Mouse (Mus musculus): ENCODE measurements at regions not wholly inside any gene's neighbourhood (a gene's known extent, or its start where the extent isn't known, plus 50 kb on each side); places are given as distances from the start of the nearest gene placed in this dataset.

DNA sequence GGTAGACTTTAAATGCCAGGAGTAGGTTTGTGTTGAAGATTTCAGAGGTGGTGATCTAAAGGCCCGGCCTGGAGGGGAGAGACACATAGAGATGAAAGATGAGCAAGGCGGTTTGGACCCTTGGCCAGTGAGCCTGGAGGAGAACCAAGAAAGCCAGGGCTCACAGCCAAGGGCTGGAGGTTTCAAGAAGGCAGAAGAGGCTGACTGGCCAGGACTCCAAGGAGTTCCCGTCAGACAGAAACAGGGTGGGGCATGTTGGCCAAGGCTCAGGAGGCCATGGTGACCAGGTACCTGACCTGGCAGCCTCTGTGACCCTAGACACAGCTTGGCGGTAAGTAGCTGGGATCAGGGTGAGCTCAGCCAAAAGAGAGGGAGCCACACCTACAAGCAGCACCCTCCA lies 159.3 kb upstream of the Spdye4c start:
- Histone ChIP-seq H3K36me3 (ENCODE audit: control insufficient read depth, insufficient read depth, low read length) (no peaks in the 10 kb centered on the region), H3K4me3 (ENCODE audit: low read length) (no peak overlapping the region)

DNA sequence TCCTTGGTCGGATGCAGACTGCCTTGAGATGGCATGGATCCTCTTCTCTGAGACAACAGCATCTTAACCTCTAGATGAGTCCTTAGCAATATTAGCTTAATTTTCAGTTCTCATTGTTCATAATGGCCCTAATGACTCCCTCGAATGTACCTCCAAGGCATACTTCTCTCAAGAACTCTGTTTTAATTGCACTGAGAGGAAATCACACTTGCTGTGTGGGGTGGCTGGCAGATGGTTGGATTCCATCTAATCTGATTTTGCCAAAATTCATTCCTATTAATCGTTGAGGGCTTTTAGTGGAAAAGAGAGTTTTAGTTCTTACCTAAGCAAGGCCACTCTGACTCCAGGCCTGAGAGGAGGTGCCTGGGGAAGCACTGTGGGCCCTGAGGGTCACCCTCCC lies 158.3 kb upstream of the Spdye4c start:
- H3K4me2 ChIP-seq (ENCODE audit: low read length): no peak overlapping the region
- H3K9me3 ChIP-seq (ENCODE audit: control insufficient read depth, low read length): no peaks in the 10 kb centered on the region
- 83% methylated on average over 3 of the region's 3 CpGs for WGBS
- no peaks in the 10 kb centered on the region for H3K27me3 ChIP-seq (replicated peaks; ENCODE audit: control insufficient read depth, insufficient read depth, low read length)
- H3K9ac ChIP-seq (ENCODE audit: low read depth, low read length): no peak overlapping the region
- no peak for ATAC-seq
- H3K27ac ChIP-seq (ENCODE audit: low read depth, low read length): no peak overlapping the region
- no peak overlapping the region for H3K4me3 ChIP-seq (ENCODE audit: low read length)
- no peaks in the 10 kb centered on the region for H3K4me1 ChIP-seq (ENCODE audit: control insufficient read depth, insufficient read depth, low read depth, low read length)
- no peaks in the 10 kb centered on the region for H3K36me3 ChIP-seq (ENCODE audit: control insufficient read depth, insufficient read depth, low read length)

More for the DNA sequence above, 159.3 kb upstream of the Spdye4c start:
- Histone ChIP-seq H3K27ac (ENCODE audit: low read depth, low read length) (no peak overlapping the region), H3K9ac (ENCODE audit: low read depth, low read length) (no peak overlapping the region), H3K4me2 (ENCODE audit: low read length) (no peak overlapping the region), H3K4me1 (ENCODE audit: control insufficient read depth, insufficient read depth, low read depth, low read length) (no peaks in the 10 kb centered on the region), H3K9me3 (ENCODE audit: control insufficient read depth, low read length) (no peaks in the 10 kb centered on the region), H3K27me3 (replicated peaks; ENCODE audit: control insufficient read depth, insufficient read depth, low read length) (no peaks in the 10 kb centered on the region)
- 83% methylated on average over 4 of the region's 4 CpGs for WGBS
- ATAC-seq: no peak

GRCm38 (mm10) chr2:128433553-128434081 lies 157.4 kb upstream of the Spdye4c start:
- H3K36me3 ChIP-seq (ENCODE audit: control insufficient read depth, insufficient read depth, low read length): no peaks in the 10 kb centered on the region
- no peak overlapping the region for H3K9ac ChIP-seq (ENCODE audit: low read depth, low read length)
- H3K9me3 ChIP-seq (ENCODE audit: control insufficient read depth, low read length): no peaks in the 10 kb centered on the region
- no peak overlapping the region for H3K27ac ChIP-seq (ENCODE audit: low read depth, low read length)
- H3K4me3 ChIP-seq (ENCODE audit: low read length): no peak overlapping the region
- WGBS: 93% methylated on average over 9 of the region's 9 CpGs
- H3K4me2 ChIP-seq (ENCODE audit: low read length): no peak overlapping the region
- no peaks in the 10 kb centered on the region for H3K4me1 ChIP-seq (ENCODE audit: control insufficient read depth, insufficient read depth, low read depth, low read length)
- no peak for ATAC-seq
- no peaks in the 10 kb centered on the region for H3K27me3 ChIP-seq (replicated peaks; ENCODE audit: control insufficient read depth, insufficient read depth, low read length)

DNA sequence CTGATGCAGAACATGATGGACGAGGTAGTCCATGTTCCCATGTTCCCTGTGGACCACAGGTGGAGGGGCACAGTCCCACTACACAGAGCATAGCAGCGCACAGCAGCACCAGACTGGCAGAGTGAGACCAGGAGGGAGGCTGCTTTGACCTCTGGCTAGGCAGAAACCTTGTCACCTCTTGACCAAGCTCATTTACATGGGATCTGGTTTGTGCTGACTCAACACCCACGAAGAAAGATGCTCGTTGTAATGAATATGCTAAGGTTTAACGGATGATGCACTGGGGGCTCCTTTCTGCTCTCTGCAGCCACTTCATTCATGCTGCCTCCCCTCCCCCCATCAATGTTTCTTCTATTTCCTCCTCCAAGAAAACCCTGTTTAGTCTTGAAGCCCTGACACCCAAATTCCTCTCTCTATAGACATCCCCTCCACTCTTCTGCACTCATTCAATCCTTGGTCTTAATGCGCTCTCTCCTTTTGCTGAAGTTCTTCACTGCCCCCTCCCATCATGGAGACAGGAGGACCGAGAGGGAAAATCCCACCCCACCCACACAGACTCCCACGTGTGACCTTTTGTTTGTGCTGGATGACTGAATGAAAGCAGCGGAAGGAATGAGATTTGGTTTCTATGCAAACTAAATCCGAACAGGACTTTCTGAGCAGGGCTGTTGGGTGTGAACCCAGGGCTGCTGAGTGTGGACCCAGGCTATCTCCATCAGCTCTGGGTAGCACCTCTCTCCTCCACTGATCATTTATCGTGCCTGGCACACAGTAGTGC lies 156.6 kb upstream of the Spdye4c start:
- Histone ChIP-seq H3K9me3 (ENCODE audit: control insufficient read depth, low read length) (no peaks in the 10 kb centered on the region), H3K4me1 (ENCODE audit: control insufficient read depth, insufficient read depth, low read depth, low read length) (no peaks in the 10 kb centered on the region), H3K9ac (ENCODE audit: low read depth, low read length) (no peak overlapping the region), H3K4me3 (ENCODE audit: low read length) (no peak overlapping the region), H3K27ac (ENCODE audit: low read depth, low read length) (no peak overlapping the region), H3K36me3 (ENCODE audit: control insufficient read depth, insufficient read depth, low read length) (no peaks in the 10 kb centered on the region), H3K4me2 (ENCODE audit: low read length) (no peak overlapping the region), H3K27me3 (replicated peaks; ENCODE audit: control insufficient read depth, insufficient read depth, low read length) (no peaks in the 10 kb centered on the region)
- WGBS: 52% methylated on average over 11 of the region's 11 CpGs
- ATAC-seq: no peak

DNA sequence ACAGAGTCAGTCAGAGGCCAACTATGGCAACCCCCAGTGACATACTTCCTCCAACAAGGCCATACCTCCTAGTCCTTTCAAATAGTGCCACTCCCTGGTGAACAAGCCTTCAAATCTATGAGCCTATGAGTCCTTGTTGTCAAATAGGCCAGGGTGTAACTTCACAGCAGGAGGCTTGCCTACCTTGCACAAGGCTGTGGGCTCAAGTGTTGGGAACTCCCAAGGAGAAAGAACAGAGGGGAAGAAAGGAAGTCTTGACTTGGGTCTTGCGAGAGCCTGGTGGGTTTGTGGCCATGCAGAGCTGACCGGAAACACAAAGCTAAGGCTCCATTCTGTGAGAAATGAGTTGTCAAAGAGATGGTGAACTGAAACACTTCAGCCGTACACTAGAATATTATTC lies 154.6 kb upstream of the Spdye4c start:
- no peak for ATAC-seq
- H3K36me3 ChIP-seq (ENCODE audit: control insufficient read depth, insufficient read depth, low read length): no peaks in the 10 kb centered on the region
- no peak overlapping the region for H3K4me2 ChIP-seq (ENCODE audit: low read length)
- 94% methylated on average over 3 of the region's 3 CpGs for WGBS
- H3K27ac ChIP-seq (ENCODE audit: low read depth, low read length): no peak overlapping the region
- no peaks in the 10 kb centered on the region for H3K4me1 ChIP-seq (ENCODE audit: control insufficient read depth, insufficient read depth, low read depth, low read length)
- H3K9me3 ChIP-seq (ENCODE audit: control insufficient read depth, low read length): no peaks in the 10 kb centered on the region
- H3K4me3 ChIP-seq (ENCODE audit: low read length): no peak overlapping the region
- H3K27me3 ChIP-seq (replicated peaks; ENCODE audit: control insufficient read depth, insufficient read depth, low read length): no peaks in the 10 kb centered on the region
- no peak overlapping the region for H3K9ac ChIP-seq (ENCODE audit: low read depth, low read length)

GRCm38 (mm10) chr2:128437698-128438097 lies 153.3 kb upstream of the Spdye4c start:
- H3K4me1 ChIP-seq (ENCODE audit: control insufficient read depth, insufficient read depth, low read depth, low read length): no peaks in the 10 kb centered on the region
- 61% methylated on average over 7 of the region's 7 CpGs for WGBS

DNA sequence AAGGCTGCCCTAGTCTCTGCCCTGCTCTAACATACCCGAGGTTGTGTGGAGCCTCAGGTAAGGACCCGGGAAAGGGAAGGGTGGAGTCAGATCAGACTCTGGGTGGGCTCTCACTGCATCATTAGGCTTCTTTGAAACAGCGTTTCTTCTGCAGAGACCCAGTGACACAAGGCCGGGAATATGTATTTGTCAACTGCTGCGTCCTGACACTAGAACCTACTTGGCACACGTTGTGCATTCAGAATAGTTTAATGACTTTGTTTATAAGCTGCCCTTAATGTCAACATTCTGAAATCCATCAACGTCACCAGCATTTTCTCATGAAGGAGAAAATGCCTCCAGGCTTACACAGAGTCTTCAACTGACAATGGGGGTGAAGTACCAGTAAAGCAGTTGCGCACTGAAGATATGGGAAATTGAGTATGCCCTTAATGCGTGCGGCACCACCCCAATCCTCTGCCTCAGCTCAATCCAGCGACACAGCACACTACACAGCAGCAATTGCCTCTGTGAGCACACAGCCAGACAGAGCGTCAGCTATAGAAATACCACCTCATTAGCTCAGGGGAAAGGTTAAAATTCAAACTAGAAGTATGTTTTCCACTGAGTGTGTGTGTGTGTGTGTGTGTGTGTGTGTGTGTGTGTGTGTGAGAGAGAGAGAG lies 152.7 kb upstream of the Spdye4c start:
- Histone ChIP-seq H3K4me3 (ENCODE audit: low read length) (no peak overlapping the region), H3K9ac (ENCODE audit: low read depth, low read length) (no peak overlapping the region), H3K4me1 (ENCODE audit: control insufficient read depth, insufficient read depth, low read depth, low read length) (no peaks in the 10 kb centered on the region), H3K36me3 (ENCODE audit: control insufficient read depth, insufficient read depth, low read length) (no peaks in the 10 kb centered on the region), H3K4me2 (ENCODE audit: low read length) (no peak overlapping the region), H3K9me3 (ENCODE audit: control insufficient read depth, low read length) (no peaks in the 10 kb centered on the region), H3K27me3 (replicated peaks; ENCODE audit: control insufficient read depth, insufficient read depth, low read length) (no peaks in the 10 kb centered on the region), H3K27ac (ENCODE audit: low read depth, low read length) (no peak overlapping the region)
- ATAC-seq: peak; percentile 45
- 57% methylated on average over 12 of the region's 12 CpGs for WGBS

More at GRCm38 (mm10) chr2:128437698-128438097, 153.3 kb upstream of the Spdye4c start:
- Histone ChIP-seq H3K4me3 (ENCODE audit: low read length) (no peak overlapping the region), H3K9me3 (ENCODE audit: control insufficient read depth, low read length) (no peaks in the 10 kb centered on the region), H3K27ac (ENCODE audit: low read depth, low read length) (no peak overlapping the region), H3K27me3 (replicated peaks; ENCODE audit: control insufficient read depth, insufficient read depth, low read length) (no peaks in the 10 kb centered on the region), H3K4me2 (ENCODE audit: low read length) (no peak overlapping the region), H3K9ac (ENCODE audit: low read depth, low read length) (no peak overlapping the region), H3K36me3 (ENCODE audit: control insufficient read depth, insufficient read depth, low read length) (no peaks in the 10 kb centered on the region)
- 0 out of 2 replicates have a peak, but pooled peaks have one; percentile 11 for ATAC-seq

GRCm38 (mm10) chr2:128438897-128439296 lies 152.1 kb upstream of the Spdye4c start:
- WGBS: 88% methylated on average over 2 of the region's 2 CpGs
- no peaks in the 10 kb centered on the region for H3K36me3 ChIP-seq (ENCODE audit: control insufficient read depth, insufficient read depth, low read length)
- ATAC-seq: no peak

GRCm38 (mm10) chr2:128444599-128445011 lies 146.4 kb upstream of the Spdye4c start:
- ATAC-seq: peak; percentile 85
- Histone ChIP-seq H3K4me2 (ENCODE audit: low read length) (no peak overlapping the region), H3K9ac (ENCODE audit: low read depth, low read length) (no peak overlapping the region), H3K9me3 (ENCODE audit: control insufficient read depth, low read length) (no peaks in the 10 kb centered on the region), H3K36me3 (ENCODE audit: control insufficient read depth, insufficient read depth, low read length) (no peaks in the 10 kb centered on the region), H3K4me1 (ENCODE audit: control insufficient read depth, insufficient read depth, low read depth, low read length) (no peaks in the 10 kb centered on the region; the same call in 1 of the 2 replicates), H3K27ac (ENCODE audit: low read depth, low read length) (no peak overlapping the region), H3K4me3 (ENCODE audit: low read length) (no peak overlapping the region), H3K27me3 (replicated peaks; ENCODE audit: control insufficient read depth, insufficient read depth, low read length) (no peaks in the 10 kb centered on the region)
- 55% methylated on average over 7 of the region's 7 CpGs for WGBS

More at GRCm38 (mm10) chr2:128438897-128439296, 152.1 kb upstream of the Spdye4c start:
- Histone ChIP-seq H3K4me2 (ENCODE audit: low read length) (no peak overlapping the region), H3K4me3 (ENCODE audit: low read length) (no peak overlapping the region), H3K9ac (ENCODE audit: low read depth, low read length) (no peak overlapping the region), H3K9me3 (ENCODE audit: control insufficient read depth, low read length) (no peaks in the 10 kb centered on the region), H3K27ac (ENCODE audit: low read depth, low read length) (no peak overlapping the region), H3K4me1 (ENCODE audit: control insufficient read depth, insufficient read depth, low read depth, low read length) (no peaks in the 10 kb centered on the region), H3K27me3 (replicated peaks; ENCODE audit: control insufficient read depth, insufficient read depth, low read length) (no peaks in the 10 kb centered on the region)
